Mouse (Mus musculus): Measurements from ENCODE around the gene Rsg1.

GRCm38 (mm10) chr4:141196981-141197685 lies 16.6 kb upstream of the Rsg1 start:
- TF ChIP-seq CTCF (IDR thresholded peaks at IDR 0.05; ENCODE audit: extremely low read depth, insufficient read length, insufficient replicate concordance, low read depth, low read length): no peak
- no peak for TF ChIP-seq POLR2A (IDR thresholded peaks at IDR 0.05; ENCODE audit: low read depth, low read length)
